In genomic region chr13:9278636-9279035, GRCm38 (mm10) we compare ENCODE assay signal across 12 mouse cellular contexts. TPM values are rescaled to one million over a fixed set of nuclear protein-coding genes. Genes with fewer than 3 reads are reported as not detected.
DNase-seq lines count a peak whose midpoint lies in the region; ATAC-seq and TF ChIP-seq lines count a peak whose summit lies in the region.
"Had no signal": no experiment of that assay in that cellular context is flagged by ENCODE, and none has a peak within 500 bp of the region (broad histone marks: within the 10 kb centered on the region; RNA-seq: fewer than 3 reads in every experiment).

No protein-coding gene starts in this region.

- 67% methylated on average over 5 of the region's 5 CpGs for WGBS in heart, embryonic 15.5 days
- WGBS in embryonic facial prominence, embryonic 14.5 days, result 78% methylated on average over 5 of the region's 5 CpGs
- 83% methylated on average over 5 of the region's 5 CpGs for WGBS in hindbrain, embryonic 16.5 days
- WGBS in midbrain, postnatal 0 days, result 70% methylated on average over 5 of the region's 5 CpGs

- ATAC-seq in heart, embryonic 15.5 days (replicated peaks; ENCODE audit: insufficient number of reproducible peaks, insufficient read depth, low FRiP score, low read depth), result no peak
- no peak for ATAC-seq in embryonic facial prominence, embryonic 14.5 days (ENCODE audit: low read depth)
- ATAC-seq in hindbrain, embryonic 16.5 days, result no peak
- ATAC-seq in midbrain, postnatal 0 days (ENCODE audit: low FRiP score), result no peak

- H3K4me1 ChIP-seq in heart, embryonic 15.5 days (replicated peaks), result peaks cover 23% of the 10 kb centered on the region
- H3K4me1 ChIP-seq in embryonic facial prominence, embryonic 14.5 days (ENCODE audit: control insufficient read depth, insufficient read depth, low read length), result peaks cover 6% of the 10 kb centered on the region; the same call in 1 of the 2 replicates
- H3K4me1 ChIP-seq in hindbrain, embryonic 16.5 days (ENCODE audit: control insufficient read depth, insufficient read depth, low read depth, low read length), result peaks cover 21% of the 10 kb centered on the region
- H3K4me1 ChIP-seq in midbrain, postnatal 0 days (ENCODE audit: insufficient read depth, low read length), result peaks cover 12% of the 10 kb centered on the region; the same call in 1 of the 2 replicates

- DNase-seq in heart, postnatal 10 days, result no peak
- no peak for DNase-seq in embryonic facial prominence, embryonic 14.5 days (ENCODE audit: low spot score)
- no peak for DNase-seq in midbrain, postnatal 0 days (ENCODE audit: low spot score)
- DNase-seq in layer of hippocampus, adult 18-20 months (ENCODE audit: low spot score in 2 of 2), result no peak
- DNase-seq in natural killer cell, adult 2 months (ENCODE audit: low spot score in 2 of 2), result no peak
- DNase-seq in layer of hippocampus, adult 9-10 months (ENCODE audit: low spot score), result no peak
- DNase-seq: adrenal gland, postnatal 36 days; gastrocnemius, postnatal 14 days; kidney, postnatal 36 days had no signal

- no peak overlapping the region for H3K9ac ChIP-seq in heart, embryonic 15.5 days
- H3K9ac ChIP-seq in embryonic facial prominence, embryonic 14.5 days (ENCODE audit: low read depth, low read length), result no peak overlapping the region
- peak overlapping the region; percentile 98; the same call in 1 of the 2 replicates for H3K9ac ChIP-seq in hindbrain, embryonic 16.5 days (ENCODE audit: low read depth, low read length)
- H3K9ac ChIP-seq in midbrain, postnatal 0 days (replicated peaks; ENCODE audit: low read length, poor library complexity, severe bottlenecking), result no peak overlapping the region

- TF ChIP-seq CTCF in midbrain, postnatal 0 days (IDR thresholded peaks at IDR 0.05), result no peak

- H3K36me3 ChIP-seq in heart, embryonic 15.5 days, result no peaks in the 10 kb centered on the region
- H3K36me3 ChIP-seq in embryonic facial prominence, embryonic 14.5 days (ENCODE audit: control insufficient read depth, insufficient read depth, low read length), result no peaks in the 10 kb centered on the region
- H3K36me3 ChIP-seq in hindbrain, embryonic 16.5 days (ENCODE audit: control insufficient read depth, insufficient read depth, low read length), result no peaks in the 10 kb centered on the region
- no peaks in the 10 kb centered on the region for H3K36me3 ChIP-seq in midbrain, postnatal 0 days (ENCODE audit: insufficient read depth, low read length)

- intact Hi-C loops in heart, postnatal 10 days (cut with DNase I), result loop anchor here (1.0 to 5.0 kb wide), 3 partner anchors 74 to 167 kb away; no protein-coding TSS in a partner anchor

- H3K4me2 ChIP-seq in heart, embryonic 15.5 days, result peak overlapping the region; percentile 86
- peak overlapping the region; percentile 81; the same call in 1 of the 2 replicates for H3K4me2 ChIP-seq in embryonic facial prominence, embryonic 14.5 days (ENCODE audit: low read depth, low read length)
- peak overlapping the region; percentile 81 for H3K4me2 ChIP-seq in hindbrain, embryonic 16.5 days (ENCODE audit: low read length)
- peak overlapping the region; percentile 70 for H3K4me2 ChIP-seq in midbrain, postnatal 0 days (ENCODE audit: low read depth, low read length, poor library complexity, severe bottlenecking)

- peak overlapping the region; percentile 100; the same call in 1 of the 2 replicates for H3K4me3 ChIP-seq in heart, embryonic 15.5 days
- H3K4me3 ChIP-seq in embryonic facial prominence, embryonic 14.5 days (ENCODE audit: low read depth, low read length), result no peak overlapping the region
- peak overlapping the region; percentile 97 for H3K4me3 ChIP-seq in hindbrain, embryonic 16.5 days (ENCODE audit: low read length)
- H3K4me3 ChIP-seq in midbrain, postnatal 0 days (ENCODE audit: low read depth, low read length), result peak overlapping the region; percentile 100

- H3K27ac ChIP-seq in heart, embryonic 15.5 days, result no peak overlapping the region
- H3K27ac ChIP-seq in embryonic facial prominence, embryonic 14.5 days (replicated peaks; ENCODE audit: low read depth, low read length), result no peak overlapping the region
- no peak overlapping the region for H3K27ac ChIP-seq in hindbrain, embryonic 16.5 days (ENCODE audit: low read depth, low read length)
- no peak overlapping the region for H3K27ac ChIP-seq in midbrain, postnatal 0 days (ENCODE audit: low read depth, low read length)
- H3K27ac ChIP-seq: macrophage had no signal

- no peaks in the 10 kb centered on the region for H3K27me3 ChIP-seq in heart, embryonic 15.5 days
- no peaks in the 10 kb centered on the region for H3K27me3 ChIP-seq in embryonic facial prominence, embryonic 14.5 days (replicated peaks; ENCODE audit: control insufficient read depth, insufficient read depth, low read length)
- H3K27me3 ChIP-seq in hindbrain, embryonic 16.5 days (replicated peaks; ENCODE audit: control insufficient read depth, insufficient read depth, low read length), result no peaks in the 10 kb centered on the region
- no peaks in the 10 kb centered on the region for H3K27me3 ChIP-seq in midbrain, postnatal 0 days (ENCODE audit: insufficient read depth, low read length)

- H3K9me3 ChIP-seq in heart, embryonic 15.5 days (replicated peaks), result no peaks in the 10 kb centered on the region
- H3K9me3 ChIP-seq in embryonic facial prominence, embryonic 14.5 days (ENCODE audit: control insufficient read depth, low read length), result no peaks in the 10 kb centered on the region
- no peaks in the 10 kb centered on the region for H3K9me3 ChIP-seq in hindbrain, embryonic 16.5 days (ENCODE audit: control insufficient read depth, low read length)
- no peaks in the 10 kb centered on the region for H3K9me3 ChIP-seq in midbrain, postnatal 0 days (ENCODE audit: low read length)

RNA-seq across cellular contexts. Expression of gene Dip2c, which starts 2.3 kb away (rescaled TPM):
- 6.3 and 6.4 TPM in 2 replicates for polyA plus RNA-seq in heart, embryonic 15.5 days (2015; fragmentation: Nextera tagmentation; extraction: Ambion mirVana)
- total RNA-seq in heart, postnatal 10 days (2021), result 10 to 100 TPM; 53.8 to 62.2 TPM
- polyA plus RNA-seq in embryonic facial prominence, embryonic 14.5 days (2014; fragmentation: Nextera tagmentation; extraction: Ambion mirVana), result 11.0 and 11.7 TPM in 2 replicates
- polyA plus RNA-seq in hindbrain, embryonic 16.5 days (2015; fragmentation: Nextera tagmentation; extraction: Ambion mirVana), result 10.5 and 12.1 TPM in 2 replicates
- total RNA-seq in midbrain, postnatal 0 days (2014; rRNA removed), result 74.4 and 78.2 TPM in 2 replicates
- 9.5 and 9.7 TPM in 2 replicates for polyA plus RNA-seq in midbrain, postnatal 0 days (2015; fragmentation: Nextera tagmentation; extraction: Ambion mirVana)
- 10 to 100 TPM; 65.4 to 67.7 TPM for total RNA-seq in layer of hippocampus, adult 18-20 months (2021)
